Mouse (Mus musculus) limb, embryonic 14.5 days (tissue): Measurements from ENCODE around the gene Lrfn3. TPM values are rescaled to one million over a fixed set of nuclear protein-coding genes. Genes with fewer than 3 reads are reported as not detected.

Source experiments
- ATAC-seq: fragments of 200-750 bp; cut with Nextera tagmentation; 2 replicates; pipeline ENCODE4 v1.8.0; 2017; ENCODE audit warnings: low read depth, moderate number of reproducible peaks, moderate TSS enrichment; ENCODE audit not compliant: low FRiP score
- DNase-seq: peaks from one replicate; pipeline ENCODE4 v3.0.0-alpha.2; 2015; ENCODE audit warnings: low spot score
- H3K27ac ChIP-seq: fragments of 300-500 bp; sonication (generic); replicated peaks from 2 replicates; pipeline ENCODE4 v1.5.1; 2014; ENCODE audit warnings: low read depth, mild to moderate bottlenecking, low read length, moderate library complexity, mixed read lengths
- H3K27me3 ChIP-seq: fragments of 300-500 bp; sonication (generic); 2 replicates; pipeline ENCODE4 v1.6.1; 2014; ENCODE audit warnings: low read length, mixed read lengths; ENCODE audit not compliant: control insufficient read depth, insufficient read depth
- H3K36me3 ChIP-seq: fragments of 300-500 bp; sonication (generic); 2 replicates; pipeline ENCODE4 v1.6.1; 2014; ENCODE audit warnings: mild to moderate bottlenecking, low read length, moderate library complexity, mixed read lengths; ENCODE audit not compliant: control insufficient read depth, insufficient read depth
- H3K4me1 ChIP-seq: fragments of 300-500 bp; sonication (generic); 2 replicates; pipeline ENCODE4 v1.6.1; 2014; ENCODE audit warnings: antibody characterized with exemption, low read length, mixed read lengths; ENCODE audit not compliant: control insufficient read depth, insufficient read depth
- H3K4me2 ChIP-seq: fragments of 300-500 bp; sonication (generic); replicated peaks from 2 replicates; pipeline ENCODE4 v1.6.1; 2014; ENCODE audit warnings: low read depth, mild to moderate bottlenecking, low read length, moderate library complexity; ENCODE audit not compliant: severe bottlenecking
- H3K4me3 ChIP-seq: fragments of 300-500 bp; sonication (generic); replicated peaks from 2 replicates; pipeline ENCODE4 v1.5.1; 2014; ENCODE audit warnings: low read length
- H3K9ac ChIP-seq: fragments of 300-500 bp; sonication (generic); 2 replicates; pipeline ENCODE4 v1.6.1; 2014; ENCODE audit warnings: mild to moderate bottlenecking, low read depth, low read length, moderate library complexity; ENCODE audit not compliant: severe bottlenecking
- H3K9me3 ChIP-seq: fragments of 300-500 bp; sonication (generic); 2 replicates; pipeline ENCODE4 v1.6.1; 2016; ENCODE audit warnings: low read length; ENCODE audit not compliant: control insufficient read depth
- POLR2A ChIP-seq: fragments of 200-500 bp; IDR thresholded peaks from 2 replicates; pipeline ENCODE4 v1.8.0; 2012; ENCODE audit warnings: inconsistent platforms, mild to moderate bottlenecking, moderate library complexity, borderline replicate concordance; ENCODE audit not compliant: insufficient read depth, insufficient read length; ENCODE audit errors: extremely low read depth
- WGBS: fragments of 180-500 bp; shearing (Covaris S2); extraction: QIAGEN DNeasy Blood & Tissue Kit; methylation state at CpG from one replicate; pipeline ENCODE4 v1.1.7; 2014; 5-methylcytosine and 5-hydroxymethylcytosine counted together
- polyA plus RNA-seq, 2 experiments: library from polyadenylated mRNA; depleted of rRNA in 1 of 2; stranded (reverse) in 1 of 2; unstranded in 1 of 2; fragments of >200 nt; fragmentation: Nextera tagmentation in 1 of 2; extraction: Ambion mirVana in 1 of 2; gene quantifications; 2 replicates each; pipeline versions ENCODE4 v1.2.1 to v1.2.3; 2012 to 2014

Lrfn3 gene
- polyA plus RNA-seq, 2 experiments = 6.9 to 11.5 TPM

DNA sequence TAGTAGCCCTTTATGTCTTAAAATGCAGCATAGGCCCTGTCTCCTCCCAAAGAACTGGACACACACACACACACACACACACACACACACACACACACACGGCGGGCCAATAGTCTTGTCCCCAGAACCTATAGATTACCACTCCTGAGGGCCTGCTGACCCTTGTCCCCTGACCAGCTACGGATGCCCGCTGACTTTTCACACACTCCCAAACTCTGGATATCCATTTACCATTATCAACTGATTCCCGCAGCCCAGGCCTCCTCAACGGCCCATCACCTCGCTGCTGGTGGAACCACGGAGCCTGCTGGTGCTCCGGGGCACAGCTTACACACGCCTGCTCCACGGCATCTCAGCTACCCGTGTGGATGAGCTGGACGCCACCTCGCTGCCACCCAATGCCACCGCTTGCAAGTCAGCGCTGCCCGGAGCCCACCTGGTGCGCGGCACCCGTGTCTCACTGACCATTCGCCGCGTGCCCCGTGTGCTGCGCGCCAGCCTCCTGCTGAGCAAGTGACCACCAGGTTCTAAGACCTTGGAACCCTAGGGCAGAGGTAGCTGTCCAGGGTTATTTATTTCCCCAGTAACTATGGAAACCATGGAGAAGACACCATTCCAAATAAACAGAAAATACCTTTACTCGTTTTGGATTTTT is 48.8 kb downstream of the Lrfn3 start:
- Histone ChIP-seq H3K27ac (no peak overlapping the region), H3K4me1 (peaks cover 13% of the 10 kb centered on the region), H3K27me3 (no peaks in the 10 kb centered on the region), H3K4me3 (no peak overlapping the region), H3K36me3 (peaks cover 37% of the 10 kb centered on the region), H3K9me3 (no peaks in the 10 kb centered on the region), H3K4me2 (peak overlapping the region; percentile 52), H3K9ac (no peak overlapping the region)
- ATAC-seq (no peak), DNase-seq (no peak)
- 47% methylated on average over 27 of the region's 27 CpGs for WGBS
- TF ChIP-seq POLR2A = no peak

DNA sequence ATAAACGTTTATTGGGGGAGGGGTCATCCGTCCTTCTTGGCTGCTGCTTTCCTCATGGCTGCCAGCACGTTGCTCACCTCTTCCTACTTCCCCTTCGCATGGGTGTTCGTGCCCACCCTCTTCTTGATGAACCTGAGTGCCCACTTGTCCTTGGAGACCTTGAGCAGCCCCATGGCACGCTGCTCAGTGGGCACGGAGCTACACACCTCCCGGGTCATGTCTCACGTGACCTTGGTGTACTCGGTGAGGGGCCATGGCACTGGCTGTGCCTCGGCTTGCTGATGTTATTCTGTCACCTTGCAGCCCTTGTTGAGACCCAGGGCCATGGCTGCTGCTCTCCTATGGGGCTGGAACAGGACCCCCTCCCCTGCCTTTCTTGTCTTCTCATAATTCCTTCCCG is 52.4 kb downstream of the Lrfn3 start:
- Histone ChIP-seq H3K27me3 (no peaks in the 10 kb centered on the region), H3K27ac (no peak overlapping the region), H3K9ac (no peak overlapping the region), H3K4me3 (no peak overlapping the region), H3K4me1 (peaks cover 7% of the 10 kb centered on the region), H3K9me3 (no peaks in the 10 kb centered on the region), H3K36me3 (peaks cover 38% of the 10 kb centered on the region), H3K4me2 (no peak overlapping the region)
- DNase-seq (no peak), ATAC-seq (no peak)
- no peak for TF ChIP-seq POLR2A
- WGBS = 84% methylated on average over 12 of the region's 12 CpGs

DNA sequence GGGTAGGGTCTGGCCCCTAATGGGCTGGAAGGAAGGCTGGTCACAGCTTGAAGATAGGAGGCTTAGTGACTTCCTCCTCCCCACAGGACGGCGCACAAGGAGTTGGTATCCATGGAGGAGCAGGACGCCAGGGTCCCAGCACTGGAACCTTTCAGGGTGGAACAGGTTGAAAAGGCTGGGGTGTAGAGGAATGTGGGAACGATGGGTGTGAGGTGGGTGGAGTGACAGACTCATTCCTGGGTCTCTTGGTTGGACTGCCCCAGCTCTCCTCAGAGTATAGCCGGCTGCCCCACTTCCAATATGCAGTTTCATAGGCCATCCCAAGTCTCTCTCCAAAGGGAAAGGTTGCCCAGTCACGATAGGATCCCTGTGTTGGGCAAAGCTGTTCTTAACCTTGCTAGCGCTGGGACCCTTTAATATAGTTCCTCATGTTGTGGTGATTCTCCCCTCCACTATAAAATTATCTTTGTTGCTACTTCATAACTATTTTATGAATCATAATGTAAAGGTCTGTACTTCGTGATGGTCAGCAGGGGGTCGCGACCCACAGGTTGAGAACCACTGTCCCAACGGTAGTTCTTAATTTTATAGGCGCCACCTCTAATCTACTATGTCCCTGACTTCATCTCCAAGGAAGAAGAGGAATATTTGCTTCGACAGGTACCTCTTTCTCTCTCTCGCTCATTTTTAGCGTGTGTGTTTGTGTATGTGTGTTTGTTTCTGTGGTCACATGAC is 53.0 kb downstream of the Lrfn3 start:
- H3K4me2 ChIP-seq = peak overlapping the region; percentile 80
- H3K27ac ChIP-seq = no peak overlapping the region

DNA sequence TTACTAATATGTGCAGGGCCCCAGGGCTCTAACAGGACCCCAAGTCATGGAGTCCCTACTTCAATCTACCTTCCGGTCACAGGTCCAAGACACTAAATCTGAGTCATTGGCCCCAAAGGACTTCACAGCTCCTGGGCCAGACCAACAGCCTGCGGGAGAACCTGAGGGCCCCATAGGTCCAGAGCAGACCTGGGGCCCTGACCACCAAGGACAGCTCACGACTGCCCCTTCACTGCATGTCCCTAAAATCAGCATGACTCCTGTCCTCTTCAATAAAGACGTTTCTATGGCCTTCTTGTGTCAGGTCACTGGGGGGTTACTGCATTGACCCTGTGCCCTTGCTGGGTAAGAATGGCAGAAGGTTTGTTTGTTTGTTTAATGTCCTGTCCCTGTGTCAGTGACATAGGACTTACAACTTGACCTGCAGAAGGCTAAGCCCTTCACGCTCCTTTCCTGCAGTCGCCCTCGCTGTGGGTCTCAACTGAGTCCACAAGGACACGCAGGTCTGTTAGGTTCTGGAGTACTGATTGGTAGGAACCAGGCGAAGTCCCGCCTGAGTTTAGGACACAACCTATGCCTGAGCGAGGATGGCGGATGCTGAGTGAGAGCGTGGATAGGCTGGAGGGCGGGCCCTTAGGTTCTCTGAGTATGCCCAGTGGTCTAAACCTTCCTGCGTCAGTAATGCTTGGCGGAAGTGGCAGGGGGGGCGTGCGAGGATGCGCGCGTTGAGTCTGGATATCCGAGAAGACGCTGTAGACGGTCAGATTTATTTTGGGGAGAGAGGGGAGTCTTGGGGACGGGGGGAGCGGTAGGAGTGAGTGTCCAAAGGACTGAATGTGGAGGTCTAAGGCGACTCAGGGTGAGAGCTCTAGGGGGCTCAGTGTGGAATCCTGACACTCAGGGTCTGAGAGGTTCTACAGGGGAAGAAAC is 54.2 kb downstream of the Lrfn3 start, which contains the start of gene Alkbh6:
Gene Alkbh6 (plus strand): TSS at position 642 of the 930 bp plus-strand sequence.
- Histone ChIP-seq H3K9me3 (no peaks in the 10 kb centered on the region), H3K4me1 (peaks cover 5% of the 10 kb centered on the region), H3K36me3 (peaks cover 45% of the 10 kb centered on the region), H3K27me3 (no peaks in the 10 kb centered on the region), H3K27ac (no peak within 1 kb of the TSS), H3K4me3 (peak within 1 kb of the TSS; percentile 61), H3K9ac (peak within 1 kb of the TSS; percentile 61), H3K4me2 (peak within 1 kb of the TSS; percentile 80)
- WGBS = 3% methylated on average over 27 of the region's 27 CpGs
- ATAC-seq = peak; percentile 99
- no peak for TF ChIP-seq POLR2A
- peak; percentile 97 for DNase-seq

More for the DNA sequence above, 53.0 kb downstream of the Lrfn3 start:
- H3K9me3 ChIP-seq = no peaks in the 10 kb centered on the region
- no peaks in the 10 kb centered on the region for H3K27me3 ChIP-seq
- H3K4me3 ChIP-seq = peak overlapping the region; percentile 61
- ATAC-seq (no peak), DNase-seq (no peak)
- peaks cover 38% of the 10 kb centered on the region for H3K36me3 ChIP-seq
- peak overlapping the region; percentile 61 for H3K9ac ChIP-seq
- peaks cover 5% of the 10 kb centered on the region for H3K4me1 ChIP-seq
- TF ChIP-seq POLR2A = no peak
- 63% methylated on average over 15 of the region's 15 CpGs for WGBS

DNA sequence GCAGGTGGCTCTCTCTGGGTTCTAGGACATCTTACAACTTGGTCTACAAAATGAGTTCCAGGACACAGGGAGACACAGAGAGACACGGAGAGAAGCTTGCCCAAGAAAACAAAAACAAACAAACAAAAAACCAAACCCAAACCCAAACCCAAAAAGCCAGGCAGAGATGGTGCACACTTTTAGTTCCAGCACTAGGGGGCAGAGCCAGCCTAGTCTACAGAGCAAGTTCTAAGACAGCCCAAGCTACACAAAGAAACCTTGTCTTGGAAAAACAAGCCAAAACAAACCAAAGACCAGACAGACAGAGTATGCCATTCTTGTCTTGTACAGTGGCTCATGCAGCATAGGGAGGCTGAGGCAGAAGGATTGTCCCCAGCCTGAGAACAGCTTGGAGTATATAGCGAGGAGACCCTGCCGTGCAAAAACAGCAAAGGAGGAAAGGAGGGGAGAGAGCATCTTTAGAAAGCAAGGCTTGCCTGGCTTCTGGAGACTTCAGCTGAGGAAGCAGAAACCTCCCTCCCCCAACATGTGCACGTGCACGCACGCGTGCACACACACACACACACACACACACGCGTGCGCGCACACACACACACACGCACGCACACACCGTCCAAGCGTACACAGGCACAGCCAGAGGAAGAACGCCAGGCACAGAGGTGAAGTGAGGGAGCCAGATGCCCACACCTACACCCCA is 56.3 kb downstream of the Lrfn3 start:
- no peak overlapping the region for H3K9ac ChIP-seq
- H3K4me3 ChIP-seq = no peak overlapping the region
- H3K4me1 ChIP-seq = peaks cover 5% of the 10 kb centered on the region
- H3K9me3 ChIP-seq = no peaks in the 10 kb centered on the region
- H3K27me3 ChIP-seq = no peaks in the 10 kb centered on the region
- H3K4me2 ChIP-seq = no peak overlapping the region
- peaks cover 53% of the 10 kb centered on the region for H3K36me3 ChIP-seq
- WGBS = 90% methylated on average over 16 of the region's 16 CpGs
- ATAC-seq = no peak
- DNase-seq = no peak
- H3K27ac ChIP-seq = no peak overlapping the region
- no peak for TF ChIP-seq POLR2A

Other genes starting within 250 kb of the Lrfn3 start
Only the 30 nearest of the 31 such genes appear.
- gene Zfp146, start 193.0 kb downstream of the Lrfn3 start, polyA plus RNA-seq (2012; rRNA removed) = 66.8 and 93.4 TPM in 2 replicates
- 19.9 and 20.3 TPM in 2 replicates for gene Zfp146, start 193.0 kb downstream of the Lrfn3 start, polyA plus RNA-seq (2014; fragmentation: Nextera tagmentation; extraction: Ambion mirVana)
- gene Cox7a1, start 178.6 kb downstream of the Lrfn3 start, polyA plus RNA-seq (2012; rRNA removed) = 1.5 and 2.7 TPM in 2 replicates
- gene Cox7a1, start 178.6 kb downstream of the Lrfn3 start, polyA plus RNA-seq (2014; fragmentation: Nextera tagmentation; extraction: Ambion mirVana) = 3.3 and 4.5 TPM in 2 replicates
- gene Capns1, start 164.0 kb downstream of the Lrfn3 start, polyA plus RNA-seq (2012; rRNA removed) = 392 and 597 TPM in 2 replicates
- gene Capns1, start 164.0 kb downstream of the Lrfn3 start, polyA plus RNA-seq (2014; fragmentation: Nextera tagmentation; extraction: Ambion mirVana) = 116 and 117 TPM in 2 replicates
- 227 and 250 TPM in 2 replicates for gene Polr2i, start 130.8 kb downstream of the Lrfn3 start, polyA plus RNA-seq (2012; rRNA removed)
- gene Polr2i, start 130.8 kb downstream of the Lrfn3 start, polyA plus RNA-seq (2014; fragmentation: Nextera tagmentation; extraction: Ambion mirVana) = 180 and 186 TPM in 2 replicates
- gene Tbcb, start 130.5 kb downstream of the Lrfn3 start, polyA plus RNA-seq (2012; rRNA removed) = 78.9 and 90.3 TPM in 2 replicates
- gene Tbcb, start 130.5 kb downstream of the Lrfn3 start, polyA plus RNA-seq (2014; fragmentation: Nextera tagmentation; extraction: Ambion mirVana) = 168 and 185 TPM in 2 replicates
- 0.24 and 0.42 TPM in 2 replicates for gene Ovol3, start 127.0 kb downstream of the Lrfn3 start, polyA plus RNA-seq (2012; rRNA removed)
- 0.29 and 0.72 TPM in 2 replicates for gene Ovol3, start 127.0 kb downstream of the Lrfn3 start, polyA plus RNA-seq (2014; fragmentation: Nextera tagmentation; extraction: Ambion mirVana)
- gene Thap8, start 82.7 kb downstream of the Lrfn3 start, polyA plus RNA-seq (2012; rRNA removed) = 0.10 and 0.23 TPM in 2 replicates
- 0.15 TPM in 1 of 2 replicates, not detected in the other for gene Thap8, start 82.7 kb downstream of the Lrfn3 start, polyA plus RNA-seq (2014; fragmentation: Nextera tagmentation; extraction: Ambion mirVana)
- 22.9 and 26.4 TPM in 2 replicates for gene Wdr62, start 82.4 kb downstream of the Lrfn3 start, polyA plus RNA-seq (2012; rRNA removed)
- 7.8 and 8.8 TPM in 2 replicates for gene Wdr62, start 82.4 kb downstream of the Lrfn3 start, polyA plus RNA-seq (2014; fragmentation: Nextera tagmentation; extraction: Ambion mirVana)
- gene Clip3, start 71.0 kb downstream of the Lrfn3 start, polyA plus RNA-seq (2012; rRNA removed) = 106 and 122 TPM in 2 replicates
- 55.1 and 56.7 TPM in 2 replicates for gene Clip3, start 71.0 kb downstream of the Lrfn3 start, polyA plus RNA-seq (2014; fragmentation: Nextera tagmentation; extraction: Ambion mirVana)
- gene Alkbh6, start 54.1 kb downstream of the Lrfn3 start, polyA plus RNA-seq (2012; rRNA removed) = 124 and 169 TPM in 2 replicates
- gene Alkbh6, start 54.1 kb downstream of the Lrfn3 start, polyA plus RNA-seq (2014; fragmentation: Nextera tagmentation; extraction: Ambion mirVana) = 79.7 and 86.6 TPM in 2 replicates
- gene Syne4, start 48.0 kb downstream of the Lrfn3 start, polyA plus RNA-seq (2012; rRNA removed) = 141 and 209 TPM in 2 replicates
- gene Syne4, start 48.0 kb downstream of the Lrfn3 start, polyA plus RNA-seq (2014; fragmentation: Nextera tagmentation; extraction: Ambion mirVana) = 40.3 and 56.2 TPM in 2 replicates
- gene E130208F15Rik, start 41.0 kb downstream of the Lrfn3 start, polyA plus RNA-seq (2012; rRNA removed) = 0.98 and 1.1 TPM in 2 replicates
- not detected in 2 replicates for gene E130208F15Rik, start 41.0 kb downstream of the Lrfn3 start, polyA plus RNA-seq (2014; fragmentation: Nextera tagmentation; extraction: Ambion mirVana)
- 18.6 and 19.2 TPM in 2 replicates for gene Sdhaf1, start 38.9 kb downstream of the Lrfn3 start, polyA plus RNA-seq (2012; rRNA removed)
- 19.7 and 20.7 TPM in 2 replicates for gene Sdhaf1, start 38.9 kb downstream of the Lrfn3 start, polyA plus RNA-seq (2014; fragmentation: Nextera tagmentation; extraction: Ambion mirVana)
- 54.2 and 79.2 TPM in 2 replicates for gene Tyrobp, start 51.0 kb upstream of the Lrfn3 start, polyA plus RNA-seq (2012; rRNA removed)
- 69.8 and 84.7 TPM in 2 replicates for gene Tyrobp, start 51.0 kb upstream of the Lrfn3 start, polyA plus RNA-seq (2014; fragmentation: Nextera tagmentation; extraction: Ambion mirVana)
- gene Hcst, start 57.1 kb upstream of the Lrfn3 start, polyA plus RNA-seq (2012; rRNA removed) = 1.9 and 2.2 TPM in 2 replicates
- gene Hcst, start 57.1 kb upstream of the Lrfn3 start, polyA plus RNA-seq (2014; fragmentation: Nextera tagmentation; extraction: Ambion mirVana) = 0.70 and 3.0 TPM in 2 replicates
- 3.0 and 3.5 TPM in 2 replicates for gene Nfkbid, start 59.0 kb upstream of the Lrfn3 start, polyA plus RNA-seq (2012; rRNA removed)
- 1.7 and 2.2 TPM in 2 replicates for gene Nfkbid, start 59.0 kb upstream of the Lrfn3 start, polyA plus RNA-seq (2014; fragmentation: Nextera tagmentation; extraction: Ambion mirVana)
- gene Aplp1, start 82.8 kb upstream of the Lrfn3 start, polyA plus RNA-seq (2012; rRNA removed) = 41.9 and 55.5 TPM in 2 replicates
- gene Aplp1, start 82.8 kb upstream of the Lrfn3 start, polyA plus RNA-seq (2014; fragmentation: Nextera tagmentation; extraction: Ambion mirVana) = 31.4 and 37.4 TPM in 2 replicates
- gene Kirrel2, start 94.9 kb upstream of the Lrfn3 start, polyA plus RNA-seq (2012; rRNA removed) = 0.06 and 0.13 TPM in 2 replicates
- gene Kirrel2, start 94.9 kb upstream of the Lrfn3 start, polyA plus RNA-seq (2014; fragmentation: Nextera tagmentation; extraction: Ambion mirVana) = 0.07 TPM in 1 of 2 replicates, not detected in the other
- 0.03 and 0.06 TPM in 2 replicates for gene Nphs1, start 95.5 kb upstream of the Lrfn3 start, polyA plus RNA-seq (2012; rRNA removed)
- gene Nphs1, start 95.5 kb upstream of the Lrfn3 start, polyA plus RNA-seq (2014; fragmentation: Nextera tagmentation; extraction: Ambion mirVana) = 0.14 and 0.23 TPM in 2 replicates
- 0.04 and 0.11 TPM in 2 replicates for gene Prodh2, start 130.8 kb upstream of the Lrfn3 start, polyA plus RNA-seq (2012; rRNA removed)
- not detected in 2 replicates for gene Prodh2, start 130.8 kb upstream of the Lrfn3 start, polyA plus RNA-seq (2014; fragmentation: Nextera tagmentation; extraction: Ambion mirVana)
- 66.1 and 91.7 TPM in 2 replicates for gene Arhgap33, start 172.3 kb upstream of the Lrfn3 start, polyA plus RNA-seq (2012; rRNA removed)
- 9.7 and 14.2 TPM in 2 replicates for gene Arhgap33, start 172.3 kb upstream of the Lrfn3 start, polyA plus RNA-seq (2014; fragmentation: Nextera tagmentation; extraction: Ambion mirVana)
- gene Hspb6, start 189.4 kb upstream of the Lrfn3 start, polyA plus RNA-seq (2012; rRNA removed) = 15.4 and 18.6 TPM in 2 replicates
- gene Hspb6, start 189.4 kb upstream of the Lrfn3 start, polyA plus RNA-seq (2014; fragmentation: Nextera tagmentation; extraction: Ambion mirVana) = 15.7 and 16.8 TPM in 2 replicates
- gene Proser3, start 189.5 kb upstream of the Lrfn3 start, polyA plus RNA-seq (2012; rRNA removed) = 31.8 and 47.3 TPM in 2 replicates
- 9.4 and 10.8 TPM in 2 replicates for gene Proser3, start 189.5 kb upstream of the Lrfn3 start, polyA plus RNA-seq (2014; fragmentation: Nextera tagmentation; extraction: Ambion mirVana)
- 35.8 and 38.7 TPM in 2 replicates for gene Lin37, start 197.1 kb upstream of the Lrfn3 start, polyA plus RNA-seq (2012; rRNA removed)
- 38.5 and 45.8 TPM in 2 replicates for gene Lin37, start 197.1 kb upstream of the Lrfn3 start, polyA plus RNA-seq (2014; fragmentation: Nextera tagmentation; extraction: Ambion mirVana)
- 71.8 and 75.8 TPM in 2 replicates for gene U2af1l4, start 200.5 kb upstream of the Lrfn3 start, polyA plus RNA-seq (2012; rRNA removed)
- gene U2af1l4, start 200.5 kb upstream of the Lrfn3 start, polyA plus RNA-seq (2014; fragmentation: Nextera tagmentation; extraction: Ambion mirVana) = 95.6 and 99.2 TPM in 2 replicates
- 7.3 and 8.9 TPM in 2 replicates for gene Gm49396, start 200.6 kb upstream of the Lrfn3 start, polyA plus RNA-seq (2012; rRNA removed)
- 5.0 and 7.4 TPM in 2 replicates for gene Gm49396, start 200.6 kb upstream of the Lrfn3 start, polyA plus RNA-seq (2014; fragmentation: Nextera tagmentation; extraction: Ambion mirVana)
- 141 and 161 TPM in 2 replicates for gene Psenen, start 200.9 kb upstream of the Lrfn3 start, polyA plus RNA-seq (2012; rRNA removed)
- 136 and 137 TPM in 2 replicates for gene Psenen, start 200.9 kb upstream of the Lrfn3 start, polyA plus RNA-seq (2014; fragmentation: Nextera tagmentation; extraction: Ambion mirVana)
- gene Igflr1, start 202.7 kb upstream of the Lrfn3 start, polyA plus RNA-seq (2012; rRNA removed) = 5.2 and 6.0 TPM in 2 replicates
- 1.7 and 4.9 TPM in 2 replicates for gene Igflr1, start 202.7 kb upstream of the Lrfn3 start, polyA plus RNA-seq (2014; fragmentation: Nextera tagmentation; extraction: Ambion mirVana)
- 62.0 and 73.8 TPM in 2 replicates for gene Kmt2b, start 226.0 kb upstream of the Lrfn3 start, polyA plus RNA-seq (2012; rRNA removed)
- gene Kmt2b, start 226.0 kb upstream of the Lrfn3 start, polyA plus RNA-seq (2014; fragmentation: Nextera tagmentation; extraction: Ambion mirVana) = 13.1 and 15.4 TPM in 2 replicates
- gene Zbtb32, start 236.1 kb upstream of the Lrfn3 start, polyA plus RNA-seq (2012; rRNA removed) = 0.51 and 0.55 TPM in 2 replicates
- 0.62 and 0.67 TPM in 2 replicates for gene Zbtb32, start 236.1 kb upstream of the Lrfn3 start, polyA plus RNA-seq (2014; fragmentation: Nextera tagmentation; extraction: Ambion mirVana)